Mouse (Mus musculus): ENCODE measurements at regions not wholly inside any gene's neighbourhood (a gene's known extent, or its start where the extent isn't known, plus 50 kb on each side); places are given as distances from the start of the nearest gene placed in this dataset.

DNA sequence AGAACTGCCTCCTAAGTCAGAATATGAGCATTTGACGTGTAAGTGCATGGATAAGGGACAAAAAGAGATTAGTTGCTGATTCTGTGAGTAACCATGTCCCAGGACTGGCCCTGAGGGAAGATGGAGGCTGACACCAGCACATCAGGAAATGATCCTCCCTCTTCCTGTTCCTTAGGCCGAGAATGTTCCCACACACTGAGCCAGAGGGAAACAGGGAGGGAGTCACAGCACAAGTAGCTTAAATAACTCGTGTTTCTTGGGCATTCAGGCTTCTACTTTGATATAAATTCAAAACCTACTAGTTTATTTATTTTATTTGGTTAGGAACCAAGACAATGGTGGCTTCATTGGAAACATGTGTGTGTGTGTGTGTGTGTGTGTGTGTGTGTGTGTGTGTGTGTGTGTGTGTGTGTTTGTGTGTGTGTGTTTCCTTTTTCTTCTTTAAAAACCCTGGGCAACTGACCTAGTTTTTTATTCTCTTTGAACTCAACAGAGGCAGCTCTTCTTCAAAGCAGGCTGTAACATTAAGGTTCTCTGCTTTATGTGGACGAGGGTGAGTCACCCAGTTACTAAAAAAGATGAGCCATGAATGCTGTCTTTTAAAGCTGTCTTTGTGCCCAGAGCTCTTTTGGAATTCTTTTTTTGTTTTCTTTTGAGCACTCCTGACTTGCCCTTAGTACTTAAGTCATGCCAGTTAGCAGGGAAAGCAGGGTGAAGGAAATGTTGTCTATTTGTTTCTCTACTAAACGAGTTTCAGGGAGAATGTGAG, 730.4 kb upstream of the Fam160b2 start:
- TF ChIP-seq POLR2A (IDR thresholded peaks at IDR 0.05; ENCODE audit: borderline replicate concordance, extremely low read depth, low read depth, low read length) (no peak), CTCF (IDR thresholded peaks at IDR 0.05; ENCODE audit: insufficient read depth, low read length) (no peak)
